Mouse (Mus musculus) lung, adult 18-20 months (tissue): ENCODE data around the gene Washc4.
"Not testable (repeated sequence)": the region's sequence is repeated elsewhere in the genome, so short reads cannot be mapped to it uniquely, and the experiment has no call there.

ENCODE experiments used
- DNase-seq, 2 experiments: peaks; one replicate each; pipeline ENCODE4 v3.0.0; 2022; ENCODE audit warnings: mixed read lengths in 2 of 2

The Washc4 gene

GRCm38 (mm10) chr10:83543439-83544102 lies at the start of gene Washc4:
Gene Washc4, plus strand, starts transcription at chr10:83543752.
- peak; percentile 94 to 96 for DNase-seq

GRCm38 (mm10) chr10:83497321-83497720 lies 46.2 kb upstream of the Washc4 start:
- DNase-seq: no peak

GRCm38 (mm10) chr10:83508962-83509660 lies 34.4 kb upstream of the Washc4 start:
- DNase-seq: peak; percentile 7 to 17

GRCm38 (mm10) chr10:83511304-83511703 lies 32.2 kb upstream of the Washc4 start:
- no peak for DNase-seq

- DNase-seq: no peak
Measured at GRCm38 (mm10) chr10:83513736-83514135, 29.8 kb upstream of the Washc4 start.

GRCm38 (mm10) chr10:83520990-83521389 lies 22.6 kb upstream of the Washc4 start:
- no peak for DNase-seq

GRCm38 (mm10) chr10:83524238-83524637 lies 19.3 kb upstream of the Washc4 start:
- not testable (repeated sequence) for DNase-seq

GRCm38 (mm10) chr10:83530384-83530967 lies 13.1 kb upstream of the Washc4 start:
- no peak for DNase-seq

- DNase-seq: peak; percentile 82 to 87
Measured at GRCm38 (mm10) chr10:83533258-83533909, 10.2 kb upstream of the Washc4 start.

GRCm38 (mm10) chr10:83533910-83534283 lies 9.7 kb upstream of the Washc4 start, which contains the start of gene Aldh1l2:
Gene Aldh1l2, minus strand, starts transcription at chr10:83534140.
- DNase-seq: peak; percentile 84 to 89

GRCm38 (mm10) chr10:83536436-83536835 lies 7.1 kb upstream of the Washc4 start:
- no peak for DNase-seq

GRCm38 (mm10) chr10:83539311-83539980 lies 4.1 kb upstream of the Washc4 start:
- no peak for DNase-seq

GRCm38 (mm10) chr10:83540092-83540491 lies 3.5 kb upstream of the Washc4 start:
- DNase-seq: no peak

- no peak for DNase-seq
Measured at GRCm38 (mm10) chr10:83542241-83542640, 1.3 kb upstream of the Washc4 start.

GRCm38 (mm10) chr10:83544103-83544479 lies 539 bp downstream of the Washc4 start:
- peak in 1 of 2 experiments; percentile 53 for DNase-seq

- no peak for DNase-seq
Measured at GRCm38 (mm10) chr10:83545341-83545740, 1.8 kb downstream of the Washc4 start.

- no peak for DNase-seq
Measured at GRCm38 (mm10) chr10:83563005-83563404, 19.5 kb downstream of the Washc4 start.

GRCm38 (mm10) chr10:83565449-83566441 lies 22.2 kb downstream of the Washc4 start:
- no peak for DNase-seq

GRCm38 (mm10) chr10:83590801-83591200 lies 47.2 kb downstream of the Washc4 start:
- no peak for DNase-seq

GRCm38 (mm10) chr10:83592616-83593015 lies 49.1 kb downstream of the Washc4 start:
- no peak for DNase-seq

GRCm38 (mm10) chr10:83594526-83594925 lies 51.0 kb downstream of the Washc4 start:
- no peak for DNase-seq

GRCm38 (mm10) chr10:83600650-83601049 lies 57.1 kb downstream of the Washc4 start:
- no peak for DNase-seq
